Mouse (Mus musculus) olfactory bulb, adult 2 months (tissue): ENCODE data around the gene Spn. TPM values are rescaled to one million over a fixed set of nuclear protein-coding genes. Genes with fewer than 3 reads are reported as not detected.

Experiments used
- H3K27ac ChIP-seq: fragments of 200-500 bp; 2 replicates; pipeline ENCODE4 v1.5.1; 2012; ENCODE audit warnings: low read depth, low read length; ENCODE audit not compliant: insufficient read depth
- H3K4me1 ChIP-seq: fragments of 200-500 bp; 2 replicates; pipeline ENCODE4 v1.6.1; 2012; ENCODE audit warnings: low read length; ENCODE audit not compliant: control insufficient read depth, insufficient read depth
- H3K4me3 ChIP-seq: fragments of 200-500 bp; 2 replicates; pipeline ENCODE4 v1.5.1; 2012; ENCODE audit warnings: mild to moderate bottlenecking, low read depth, low read length, moderate library complexity; ENCODE audit not compliant: insufficient read depth
- CTCF ChIP-seq: fragments of 200-500 bp; IDR thresholded peaks from 2 replicates; pipeline ENCODE4 v1.5.1; 2012; ENCODE audit warnings: low read depth, mild to moderate bottlenecking, low read length, moderate library complexity; ENCODE audit not compliant: insufficient read depth
- POLR2A ChIP-seq: fragments of 200-500 bp; IDR thresholded peaks from 2 replicates; pipeline ENCODE4 v1.6.1; 2012; ENCODE audit warnings: mild to moderate bottlenecking, low read depth, low read length, moderate library complexity; ENCODE audit not compliant: insufficient read depth
- WGBS: fragments of 180-500 bp; shearing (Covaris S2); methylation state at CpG from one replicate; pipeline ENCODE4 v1.1.7; 2018; 5-methylcytosine and 5-hydroxymethylcytosine counted together
- polyA plus RNA-seq: library from polyadenylated mRNA; stranded (reverse); fragments of >200 nt; gene quantifications from 2 replicates; pipeline ENCODE4 v1.2.4, GENCODE M21; 2012; ENCODE audit warnings: low replicate concordance; ENCODE audit not compliant: missing spikeins, insufficient read depth, insufficient read length

Spn gene
- polyA plus RNA-seq, 1 experiment = not detected

- Histone ChIP-seq H3K27ac (no peak overlapping the region), H3K4me1 (peaks cover 2% of the 10 kb centered on the region), H3K4me3 (no peak overlapping the region)
- WGBS = 88% methylated on average over 4 of the region's 4 CpGs
- TF ChIP-seq POLR2A = no peak
- no peak for TF ChIP-seq CTCF
These were observed 38.1 kb downstream of the Spn start for GRCm38 (mm10) chr7:127099528-127099927.

GRCm38 (mm10) chr7:127098950-127099349 is 38.7 kb downstream of the Spn start:
- no peak overlapping the region for H3K4me3 ChIP-seq
- no peak overlapping the region for H3K27ac ChIP-seq
- TF ChIP-seq CTCF (no peak), POLR2A (no peak)
- WGBS = 89% methylated on average over 4 of the region's 4 CpGs
- no peaks in the 10 kb centered on the region for H3K4me1 ChIP-seq

- WGBS = 89% methylated on average over 5 of the region's 5 CpGs
- Histone ChIP-seq H3K27ac (no peak overlapping the region), H3K4me1 (no peaks in the 10 kb centered on the region), H3K4me3 (no peak overlapping the region)
- TF ChIP-seq CTCF = no peak
- TF ChIP-seq POLR2A = no peak
These were observed 39.1 kb downstream of the Spn start for GRCm38 (mm10) chr7:127098521-127098920.

- 69% methylated on average over 7 of the region's 7 CpGs for WGBS
- H3K27ac ChIP-seq = no peak overlapping the region
These were observed 41.2 kb downstream of the Spn start for GRCm38 (mm10) chr7:127096456-127096855.

GRCm38 (mm10) chr7:127093914-127094313 is 43.7 kb downstream of the Spn start:
- WGBS = 84% methylated on average over 3 of the region's 3 CpGs

More at GRCm38 (mm10) chr7:127096456-127096855, 41.2 kb downstream of the Spn start:
- H3K4me3 ChIP-seq = no peak overlapping the region
- H3K4me1 ChIP-seq = no peaks in the 10 kb centered on the region
- TF ChIP-seq POLR2A (no peak), CTCF (no peak)

GRCm38 (mm10) chr7:127091114-127091896 is 46.3 kb downstream of the Spn start, which contains the start of gene AI467606:
Gene AI467606, plus strand, starts transcription at chr7:127091359.
- peak within 1 kb of the TSS; percentile 34 for H3K4me3 ChIP-seq
- TF ChIP-seq CTCF (no peak), POLR2A (no peak)
- no peak within 1 kb of the TSS; the same call in 1 of the 2 replicates for H3K27ac ChIP-seq
- 78% methylated on average over 16 of the region's 16 CpGs for WGBS
- 0 out of 2 replicates have a peak, but pooled peaks cover 5% of the 10 kb centered on the region for H3K4me1 ChIP-seq

More at GRCm38 (mm10) chr7:127093914-127094313, 43.7 kb downstream of the Spn start:
- Histone ChIP-seq H3K4me3 (no peak overlapping the region), H3K27ac (no peak overlapping the region), H3K4me1 (0 out of 2 replicates have a peak, but pooled peaks cover 3% of the 10 kb centered on the region)
- TF ChIP-seq POLR2A = no peak
- no peak for TF ChIP-seq CTCF

GRCm38 (mm10) chr7:127090154-127091113 is 47.2 kb downstream of the Spn start:
- Histone ChIP-seq H3K27ac (no peak overlapping the region; the same call in 1 of the 2 replicates), H3K4me3 (no peak overlapping the region), H3K4me1 (0 out of 2 replicates have a peak, but pooled peaks cover 5% of the 10 kb centered on the region)
- 88% methylated on average over 20 of the region's 20 CpGs for WGBS
- TF ChIP-seq POLR2A (no peak), CTCF (no peak)

- H3K27ac ChIP-seq = no peak overlapping the region
- H3K4me1 ChIP-seq = 0 out of 2 replicates have a peak, but pooled peaks cover 5% of the 10 kb centered on the region
- TF ChIP-seq POLR2A (no peak), CTCF (no peak)
- H3K4me3 ChIP-seq = no peak overlapping the region
- 32% methylated on average over 27 of the region's 27 CpGs for WGBS
These were observed 48.5 kb downstream of the Spn start for GRCm38 (mm10) chr7:127088901-127089845.
